Mouse (Mus musculus) kidney, embryonic 16.5 days (tissue): ENCODE results near the gene Pnma1. TPM values are rescaled to one million over a fixed set of nuclear protein-coding genes. Genes with fewer than 3 reads are reported as not detected.

Source experiments
- ATAC-seq: fragments of 200-750 bp; cut with Nextera tagmentation; 2 replicates; pipeline ENCODE4 v1.8.0; 2017; ENCODE audit warnings: moderate TSS enrichment; ENCODE audit not compliant: low FRiP score, low TSS enrichment
- H3K27ac ChIP-seq: fragments of 300-500 bp; sonication (generic); 2 replicates; pipeline ENCODE4 v1.5.1; 2014; ENCODE audit warnings: low read length
- H3K27me3 ChIP-seq: fragments of 300-500 bp; sonication (generic); 2 replicates; pipeline ENCODE4 v1.6.1; 2014; ENCODE audit warnings: low read length, control low read depth, mixed read lengths; ENCODE audit not compliant: insufficient read depth
- H3K36me3 ChIP-seq: fragments of 300-500 bp; sonication (generic); 2 replicates; pipeline ENCODE4 v1.6.1; 2014; ENCODE audit warnings: low read length, control low read depth, mixed read lengths; ENCODE audit not compliant: insufficient read depth
- H3K4me1 ChIP-seq: fragments of 300-500 bp; sonication (generic); 2 replicates; pipeline ENCODE4 v1.6.1; 2014; ENCODE audit warnings: low read length, control low read depth, mixed read lengths; ENCODE audit not compliant: insufficient read depth
- H3K4me2 ChIP-seq: fragments of 300-500 bp; sonication (generic); replicated peaks from 2 replicates; pipeline ENCODE4 v1.6.1; 2014; ENCODE audit warnings: low read depth, low read length
- H3K4me3 ChIP-seq: fragments of 300-500 bp; sonication (generic); 2 replicates; pipeline ENCODE4 v1.5.1; 2014; ENCODE audit warnings: mild to moderate bottlenecking, low read length
- H3K9ac ChIP-seq: fragments of 300-500 bp; sonication (generic); replicated peaks from 2 replicates; pipeline ENCODE4 v1.6.1; 2014; ENCODE audit warnings: low read length
- H3K9me3 ChIP-seq: fragments of 300-500 bp; sonication (generic); 2 replicates; pipeline ENCODE4 v1.6.1; 2016; ENCODE audit warnings: low read length, control low read depth
- WGBS: fragments of 180-500 bp; shearing (Covaris S2); extraction: QIAGEN DNeasy Blood & Tissue Kit; methylation state at CpG from one replicate; pipeline ENCODE4 v1.1.7; 2014; 5-methylcytosine and 5-hydroxymethylcytosine counted together
- polyA plus RNA-seq: library from polyadenylated mRNA; unstranded; fragments of >200 nt; fragmentation: Nextera tagmentation; extraction: Ambion mirVana; gene quantifications from 2 replicates; pipeline ENCODE4 v1.2.1, GENCODE M21; 2015

The Pnma1 gene
- polyA plus RNA-seq, 1 experiment from 2014 or later, result 1.1 TPM

- 16% methylated on average over 10 of the region's 10 CpGs for WGBS
- Histone ChIP-seq H3K36me3 (peaks cover 13% of the 10 kb centered on the region), H3K9me3 (no peaks in the 10 kb centered on the region), H3K27me3 (no peaks in the 10 kb centered on the region), H3K4me2 (peak overlapping the region; percentile 92), H3K9ac (peak overlapping the region; percentile 69), H3K27ac (no peak overlapping the region), H3K4me3 (peak overlapping the region; percentile 62), H3K4me1 (no peaks in the 10 kb centered on the region)
- ATAC-seq, result no peak
Observed at GRCm38 (mm10) chr12:84148622-84149012, 328 bp upstream of the Pnma1 start.

- ATAC-seq, result no peak
- peaks cover 5% of the 10 kb centered on the region; the same call in 1 of the 2 replicates for H3K36me3 ChIP-seq
- 40% methylated on average over 14 of the region's 14 CpGs for WGBS
- H3K9me3 ChIP-seq, result no peaks in the 10 kb centered on the region
- no peak overlapping the region for H3K9ac ChIP-seq
- H3K4me1 ChIP-seq, result no peaks in the 10 kb centered on the region
- H3K27ac ChIP-seq, result no peak overlapping the region
- no peak overlapping the region for H3K4me2 ChIP-seq
- H3K27me3 ChIP-seq, result no peaks in the 10 kb centered on the region
- H3K4me3 ChIP-seq, result no peak overlapping the region
Observed at GRCm38 (mm10) chr12:84142281-84143050, 5.8 kb downstream of the Pnma1 start.

- Histone ChIP-seq H3K27ac (no peak overlapping the region), H3K4me2 (no peak overlapping the region), H3K27me3 (no peaks in the 10 kb centered on the region), H3K4me3 (no peak overlapping the region), H3K36me3 (peaks cover 13% of the 10 kb centered on the region), H3K4me1 (no peaks in the 10 kb centered on the region), H3K9me3 (no peaks in the 10 kb centered on the region), H3K9ac (no peak overlapping the region)
- no peak for ATAC-seq
- 83% methylated on average over 4 of the region's 4 CpGs for WGBS
Observed at GRCm38 (mm10) chr12:84141271-84141670, 7.0 kb downstream of the Pnma1 start.

- Histone ChIP-seq H3K27me3 (no peaks in the 10 kb centered on the region), H3K9ac (no peak overlapping the region), H3K4me2 (no peak overlapping the region), H3K4me3 (no peak overlapping the region), H3K9me3 (no peaks in the 10 kb centered on the region), H3K27ac (no peak overlapping the region), H3K36me3 (peaks cover 18% of the 10 kb centered on the region), H3K4me1 (no peaks in the 10 kb centered on the region)
- ATAC-seq, result no peak
- WGBS, result 75% methylated on average over 4 of the region's 4 CpGs
Observed at GRCm38 (mm10) chr12:84140135-84140534, 8.2 kb downstream of the Pnma1 start.

- Histone ChIP-seq H3K4me1 (no peaks in the 10 kb centered on the region), H3K9ac (no peak overlapping the region), H3K4me2 (no peak overlapping the region), H3K27ac (no peak overlapping the region), H3K9me3 (no peaks in the 10 kb centered on the region), H3K27me3 (no peaks in the 10 kb centered on the region), H3K4me3 (no peak overlapping the region), H3K36me3 (peaks cover 21% of the 10 kb centered on the region)
- ATAC-seq, result no peak
- WGBS, result 93% methylated on average over 7 of the region's 7 CpGs
Observed at GRCm38 (mm10) chr12:84137131-84137530, 11.2 kb downstream of the Pnma1 start.

GRCm38 (mm10) chr12:84132265-84132664 lies 16.0 kb downstream of the Pnma1 start:
- Histone ChIP-seq H3K4me2 (no peak overlapping the region), H3K36me3 (peaks cover 28% of the 10 kb centered on the region), H3K4me3 (no peak overlapping the region), H3K9me3 (no peaks in the 10 kb centered on the region), H3K9ac (no peak overlapping the region), H3K27ac (no peak overlapping the region), H3K4me1 (no peaks in the 10 kb centered on the region), H3K27me3 (no peaks in the 10 kb centered on the region)
- WGBS, result 67% methylated on average over 3 of the region's 3 CpGs
- no peak for ATAC-seq

GRCm38 (mm10) chr12:84129931-84130330 lies 18.4 kb downstream of the Pnma1 start:
- Histone ChIP-seq H3K36me3 (peaks cover 17% of the 10 kb centered on the region), H3K27ac (no peak overlapping the region), H3K9me3 (no peaks in the 10 kb centered on the region), H3K9ac (no peak overlapping the region), H3K4me2 (no peak overlapping the region), H3K4me1 (no peaks in the 10 kb centered on the region), H3K27me3 (no peaks in the 10 kb centered on the region), H3K4me3 (no peak overlapping the region)
- WGBS, result 95% methylated on average over 8 of the region's 8 CpGs
- no peak for ATAC-seq

- H3K36me3 ChIP-seq, result peaks cover 17% of the 10 kb centered on the region
- no peak overlapping the region for H3K9ac ChIP-seq
- H3K9me3 ChIP-seq, result no peaks in the 10 kb centered on the region
- H3K4me3 ChIP-seq, result no peak overlapping the region
- no peaks in the 10 kb centered on the region for H3K27me3 ChIP-seq
- no peak for ATAC-seq
- H3K27ac ChIP-seq, result no peak overlapping the region
- H3K4me2 ChIP-seq, result no peak overlapping the region
- 85% methylated on average over 6 of the region's 6 CpGs for WGBS
- H3K4me1 ChIP-seq, result no peaks in the 10 kb centered on the region
Observed at GRCm38 (mm10) chr12:84128576-84128975, 19.7 kb downstream of the Pnma1 start.

GRCm38 (mm10) chr12:84126899-84127298 lies 21.4 kb downstream of the Pnma1 start:
- Histone ChIP-seq H3K36me3 (peaks cover 11% of the 10 kb centered on the region), H3K27ac (no peak overlapping the region), H3K9ac (no peak overlapping the region), H3K27me3 (no peaks in the 10 kb centered on the region), H3K9me3 (no peaks in the 10 kb centered on the region), H3K4me1 (no peaks in the 10 kb centered on the region), H3K4me3 (no peak overlapping the region), H3K4me2 (no peak overlapping the region)
- WGBS, result 86% methylated on average over 2 of the region's 2 CpGs
- ATAC-seq, result no peak

GRCm38 (mm10) chr12:84125892-84126291 lies 22.4 kb downstream of the Pnma1 start:
- Histone ChIP-seq H3K9me3 (no peaks in the 10 kb centered on the region), H3K27me3 (no peaks in the 10 kb centered on the region), H3K36me3 (peaks cover 5% of the 10 kb centered on the region; the same call in 1 of the 2 replicates), H3K4me1 (no peaks in the 10 kb centered on the region), H3K4me2 (no peak overlapping the region), H3K27ac (no peak overlapping the region), H3K4me3 (no peak overlapping the region), H3K9ac (no peak overlapping the region)
- 64% methylated on average over 12 of the region's 12 CpGs for WGBS
- no peak for ATAC-seq
